Mouse (Mus musculus): ENCODE measurements around the gene Spag16. TPM values are rescaled to one million over a fixed set of nuclear protein-coding genes. Genes with fewer than 3 reads are reported as not detected.
A peak's percentile ranks its signal among the peaks of the same experiment; 100 is the strongest.

The Spag16 gene
- total RNA-seq, 2 experiments from 2014 or later, result 1.2 to 1.9 TPM

DNA sequence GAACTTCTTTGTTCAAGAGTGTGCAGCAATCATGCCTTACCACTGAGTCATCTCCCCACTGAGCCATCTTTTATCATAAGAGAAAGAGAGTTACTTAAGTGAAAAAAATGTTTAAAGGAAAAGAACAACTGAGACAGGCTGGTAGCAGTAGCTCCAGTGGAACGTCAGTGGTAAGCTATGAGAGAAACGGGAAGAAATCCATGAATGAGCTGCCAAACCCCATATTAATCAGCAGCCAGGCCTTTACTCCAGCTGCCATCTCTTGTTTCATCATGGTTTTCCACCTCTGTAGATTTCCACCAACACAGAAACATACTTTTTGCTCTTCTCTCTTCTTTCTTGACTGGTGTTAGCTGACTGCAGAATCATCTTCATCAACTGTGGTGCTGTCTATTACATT lies 308.8 kb downstream of the Spag16 start:
- H3K4me3 ChIP-seq, result no peak overlapping the region
- no peak for TF ChIP-seq CTCF (IDR thresholded peaks at IDR 0.05)
- DNase-seq (ENCODE audit: extremely low spot score in 1 of 2, low spot score in 2 of 2), result no peak
- intact Hi-C loops (cut with DNase I), result no loop called here
- no peak overlapping the region for H3K27ac ChIP-seq

DNA sequence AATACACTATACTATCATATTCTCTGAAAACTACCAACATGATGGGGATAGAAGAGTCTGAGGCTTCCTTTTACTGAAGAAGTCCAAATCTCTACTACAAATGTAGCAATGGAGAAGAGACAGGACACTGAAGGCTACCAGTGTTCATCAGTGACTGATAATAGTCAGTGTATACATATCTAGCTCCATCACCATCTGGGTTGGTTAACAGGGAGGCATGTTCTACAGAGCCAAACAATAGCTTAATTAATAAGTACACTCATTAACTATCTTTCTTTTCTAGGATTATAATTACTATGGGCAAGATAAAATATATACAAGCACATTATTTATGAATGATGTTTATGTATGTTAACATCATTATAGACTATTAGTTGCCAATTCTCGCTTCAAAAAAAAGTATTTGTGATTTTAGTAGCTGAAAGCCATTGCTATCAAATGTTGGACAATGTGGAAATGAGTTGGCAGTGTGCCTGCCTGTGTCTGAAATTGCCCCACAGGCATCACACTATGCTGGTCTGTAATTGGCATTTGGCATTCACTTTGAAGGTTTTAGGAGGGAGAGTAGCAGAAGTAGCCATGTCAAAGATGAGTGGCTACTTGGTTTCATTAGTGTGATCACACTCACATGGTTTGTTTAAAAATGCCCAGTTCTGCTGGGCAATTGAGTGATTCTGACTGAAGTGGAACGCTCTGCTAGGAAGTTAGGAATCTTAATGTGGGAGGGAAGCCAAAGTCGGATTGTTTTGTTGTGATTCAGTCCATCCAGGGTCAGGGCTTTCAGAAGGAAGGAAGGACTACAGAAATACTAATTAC lies 338.8 kb downstream of the Spag16 start:
- no peak for DNase-seq (ENCODE audit: extremely low spot score in 1 of 2, low spot score in 2 of 2)
- Histone ChIP-seq H3K27ac (no peak overlapping the region), H3K4me3 (no peak overlapping the region)
- TF ChIP-seq CTCF (IDR thresholded peaks at IDR 0.05), result no peak
- intact Hi-C loops (cut with DNase I), result no loop called here

DNA sequence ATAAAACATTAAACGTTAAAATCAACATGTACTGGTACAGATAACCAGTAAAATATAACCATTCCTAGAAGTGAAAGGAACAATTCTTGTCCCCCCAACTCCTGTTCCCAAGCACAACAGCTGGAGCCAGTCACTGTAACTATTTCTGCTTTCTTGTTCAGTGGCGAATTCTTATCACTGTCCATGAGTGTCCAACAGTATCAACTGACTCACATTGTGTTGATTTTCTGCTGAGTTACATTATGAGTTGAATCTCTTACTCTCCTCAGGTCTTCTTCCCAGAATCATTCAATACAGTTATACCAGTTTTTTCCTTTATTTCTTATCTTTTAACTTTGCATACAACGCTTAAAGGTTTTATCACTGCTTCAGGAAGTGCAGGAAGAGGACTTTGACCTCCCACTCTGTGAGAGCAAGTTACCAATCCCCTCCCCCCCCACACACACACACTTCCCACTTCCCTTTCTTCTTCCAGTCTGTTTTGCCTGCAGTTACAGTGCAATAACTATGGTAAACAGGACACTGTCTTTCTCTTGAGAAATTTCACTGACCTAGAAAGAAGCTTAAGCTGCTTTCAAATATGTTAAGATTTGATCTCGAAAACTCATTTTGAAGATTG lies 353.5 kb downstream of the Spag16 start:
- H3K4me3 ChIP-seq, result no peak overlapping the region
- H3K27ac ChIP-seq, result no peak overlapping the region
- intact Hi-C loops (cut with DNase I), result no loop called here
- no peak for DNase-seq (ENCODE audit: extremely low spot score in 1 of 2, low spot score in 2 of 2)
- no peak for TF ChIP-seq CTCF (IDR thresholded peaks at IDR 0.05)

DNA sequence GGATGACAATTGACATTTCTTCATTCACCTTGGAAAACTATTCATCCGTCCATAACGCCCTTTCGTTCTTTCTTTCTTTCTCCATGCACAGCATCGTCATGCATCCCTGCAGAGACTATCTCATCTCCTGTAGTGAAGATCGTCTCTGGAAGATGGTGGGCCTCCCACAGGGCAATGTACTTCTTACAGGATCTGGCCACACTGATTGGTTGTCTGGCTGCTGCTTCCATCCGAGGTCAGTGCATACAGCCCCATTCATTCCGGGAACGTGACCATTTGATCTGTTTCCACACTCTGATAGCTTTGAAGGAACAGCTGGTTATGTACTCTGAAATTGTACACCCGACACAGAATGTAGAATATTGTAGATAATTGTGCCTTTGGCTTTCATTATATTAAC lies 438.0 kb downstream of the Spag16 start:
- no peak overlapping the region for H3K4me3 ChIP-seq
- H3K27ac ChIP-seq, result no peak overlapping the region
- no peak for DNase-seq (ENCODE audit: extremely low spot score in 1 of 2, low spot score in 2 of 2)
- no peak for TF ChIP-seq CTCF (IDR thresholded peaks at IDR 0.05)
- intact Hi-C loops (cut with DNase I), result loop anchor here (10.0 kb wide), 1 partner anchor 1880 kb away; no protein-coding TSS in a partner anchor

DNA sequence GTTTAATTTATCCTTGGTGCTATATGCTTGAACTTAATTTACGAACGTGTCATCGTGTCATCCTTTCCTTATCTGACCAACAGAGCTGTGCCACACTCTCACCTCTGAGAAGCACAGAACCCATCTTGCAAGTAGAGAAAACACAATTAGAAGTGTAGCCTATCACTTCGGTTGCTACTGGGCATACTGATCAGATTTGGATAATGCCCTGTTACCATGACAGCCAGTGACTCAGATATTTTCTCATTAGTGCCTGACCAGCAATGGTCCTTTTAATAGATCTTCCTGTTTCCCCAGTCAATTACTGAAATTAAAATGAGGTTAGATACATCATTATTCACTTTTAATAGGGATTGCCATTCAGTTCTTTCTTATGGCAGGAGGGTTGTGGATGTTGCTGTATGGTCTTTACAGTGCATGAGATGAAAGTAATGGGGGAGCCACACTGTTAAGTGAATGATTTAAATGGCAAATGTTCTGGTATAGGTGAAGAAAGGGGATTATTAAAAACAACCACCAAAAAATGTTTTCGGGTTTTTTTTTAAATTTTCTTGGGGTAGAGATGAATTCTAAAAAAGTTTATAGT lies 439.2 kb downstream of the Spag16 start:
- no peak overlapping the region for H3K27ac ChIP-seq
- TF ChIP-seq CTCF (IDR thresholded peaks at IDR 0.05), result no peak
- DNase-seq (ENCODE audit: extremely low spot score in 1 of 2, low spot score in 2 of 2), result no peak
- intact Hi-C loops (cut with DNase I), result loop anchor here (10.0 kb wide), 1 partner anchor 1879 kb away; no protein-coding TSS in a partner anchor
- H3K4me3 ChIP-seq, result no peak overlapping the region

DNA sequence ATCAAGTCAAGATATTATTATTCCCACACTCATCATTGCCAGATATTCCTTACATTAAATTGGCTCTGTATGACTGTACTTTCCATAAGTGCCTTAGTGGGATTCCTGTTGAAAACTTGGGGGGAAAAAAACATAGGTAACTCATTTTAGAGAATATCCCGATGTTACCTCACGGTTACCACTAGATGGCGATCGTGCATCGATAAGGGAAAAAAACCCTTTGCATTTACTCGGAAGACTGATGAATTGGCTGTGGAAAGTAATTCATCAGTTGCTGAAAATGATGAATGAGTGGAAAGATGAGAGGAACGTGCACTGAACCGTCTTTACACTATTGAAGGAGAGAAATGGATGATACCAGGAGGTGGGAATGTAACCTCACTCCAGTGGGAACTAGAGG lies 443.4 kb downstream of the Spag16 start:
- DNase-seq (ENCODE audit: extremely low spot score in 1 of 2, low spot score in 2 of 2), result peak; percentile 20 to 36
- Histone ChIP-seq H3K27ac (no peak overlapping the region), H3K4me3 (no peak overlapping the region)
- intact Hi-C loops (cut with DNase I), result loop anchor here (10.0 kb wide), 4 partner anchors 455 to 1855 kb away; partner anchors contain the start of gene Vwc2l
- TF ChIP-seq CTCF (IDR thresholded peaks at IDR 0.05), result peak; percentile 68

DNA sequence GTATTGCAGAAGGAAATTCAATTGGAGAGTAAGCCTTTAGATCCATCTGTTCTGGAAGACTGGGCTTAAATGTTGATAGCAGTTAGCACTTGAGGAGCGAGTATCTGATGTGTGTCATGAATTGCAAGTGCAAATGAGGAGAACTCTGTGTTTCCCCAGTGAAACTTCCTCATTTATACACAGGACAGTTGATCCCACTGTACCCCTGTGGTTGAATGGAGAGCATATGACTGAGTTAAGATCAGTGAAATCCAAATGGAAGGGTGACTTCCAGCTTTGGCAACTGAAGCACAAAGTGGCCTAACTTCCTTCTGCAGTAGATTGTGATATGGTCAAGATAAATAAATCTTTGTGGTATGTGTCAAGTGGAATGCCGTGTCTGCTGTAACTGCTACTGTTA lies 446.0 kb downstream of the Spag16 start:
- intact Hi-C loops (cut with DNase I), result loop anchor here (10.0 kb wide), 4 partner anchors 452 to 1852 kb away; partner anchors contain the start of gene Vwc2l
- no peak for TF ChIP-seq CTCF (IDR thresholded peaks at IDR 0.05)
- no peak overlapping the region for H3K27ac ChIP-seq
- no peak for DNase-seq (ENCODE audit: extremely low spot score in 1 of 2, low spot score in 2 of 2)
- no peak overlapping the region for H3K4me3 ChIP-seq

DNA sequence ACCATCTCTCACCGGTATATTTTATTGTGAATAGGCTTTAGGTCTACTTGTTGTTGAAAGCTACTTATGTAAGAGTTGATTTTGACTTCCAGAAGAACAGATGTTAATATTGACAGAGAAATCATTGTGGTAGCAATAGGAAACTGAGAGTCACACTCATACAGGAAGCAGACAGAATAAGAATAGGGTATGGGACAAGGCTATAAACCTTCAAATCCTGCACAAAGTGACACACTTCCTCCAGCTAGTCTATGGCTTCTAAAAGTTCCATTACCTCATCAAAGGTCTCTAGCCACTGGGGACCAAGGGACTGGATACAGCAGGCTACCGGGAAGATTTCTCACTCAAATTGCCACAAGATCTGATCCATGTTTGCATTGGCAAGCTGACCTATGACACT lies 452.5 kb downstream of the Spag16 start:
- intact Hi-C loops (cut with DNase I), result loop anchor here (10.0 kb wide), 4 partner anchors 446 to 1846 kb away; partner anchors contain the start of gene Vwc2l
- no peak for DNase-seq (ENCODE audit: extremely low spot score in 1 of 2, low spot score in 2 of 2)
- no peak overlapping the region for H3K4me3 ChIP-seq
- no peak overlapping the region for H3K27ac ChIP-seq
- no peak for TF ChIP-seq CTCF (IDR thresholded peaks at IDR 0.05)

DNA sequence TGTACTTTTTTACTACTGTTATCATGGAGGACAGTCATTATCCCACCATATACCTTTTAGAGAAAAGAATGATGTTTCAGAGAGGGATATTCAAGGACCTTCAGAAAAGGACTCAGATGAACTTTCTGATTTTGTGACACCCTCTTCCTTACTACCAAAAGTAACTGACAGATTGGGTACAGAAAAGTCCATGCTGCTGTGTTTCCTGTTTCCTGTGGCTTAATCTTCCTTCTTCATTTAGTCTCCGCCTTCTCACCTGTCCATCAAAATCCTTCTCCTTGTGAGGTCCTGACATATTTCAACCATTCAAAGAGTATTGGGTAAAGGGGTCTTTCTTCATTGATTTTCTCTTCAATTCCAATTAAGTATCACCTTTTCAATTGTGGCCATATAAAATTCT lies 456.6 kb downstream of the Spag16 start:
- no peak overlapping the region for H3K4me3 ChIP-seq
- H3K27ac ChIP-seq, result no peak overlapping the region
- no peak for TF ChIP-seq CTCF (IDR thresholded peaks at IDR 0.05)
- intact Hi-C loops (cut with DNase I), result no loop called here
- DNase-seq (ENCODE audit: extremely low spot score in 1 of 2, low spot score in 2 of 2), result no peak

DNA sequence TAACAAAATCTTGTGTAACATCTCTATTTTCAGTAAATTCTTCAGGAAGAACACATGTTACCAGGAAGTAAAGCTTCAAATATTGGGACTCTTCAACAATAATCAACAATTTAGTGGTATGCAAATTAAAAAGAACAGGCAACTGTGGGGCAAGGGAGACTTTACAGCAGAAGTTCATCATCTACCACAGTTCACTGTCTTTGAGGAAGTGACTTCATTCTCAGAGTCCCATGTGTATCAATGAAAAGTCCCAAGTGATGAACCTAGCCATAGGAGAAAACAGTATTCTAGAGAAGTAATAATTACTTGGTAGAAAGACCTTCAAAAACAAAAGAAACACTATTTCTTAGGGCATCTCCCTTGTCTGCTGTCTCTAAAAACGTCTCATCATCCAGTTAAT lies 457.4 kb downstream of the Spag16 start:
- intact Hi-C loops (cut with DNase I), result no loop called here
- Histone ChIP-seq H3K27ac (no peak overlapping the region), H3K4me3 (no peak overlapping the region)
- DNase-seq (ENCODE audit: extremely low spot score in 1 of 2, low spot score in 2 of 2), result no peak
- no peak for TF ChIP-seq CTCF (IDR thresholded peaks at IDR 0.05)

DNA sequence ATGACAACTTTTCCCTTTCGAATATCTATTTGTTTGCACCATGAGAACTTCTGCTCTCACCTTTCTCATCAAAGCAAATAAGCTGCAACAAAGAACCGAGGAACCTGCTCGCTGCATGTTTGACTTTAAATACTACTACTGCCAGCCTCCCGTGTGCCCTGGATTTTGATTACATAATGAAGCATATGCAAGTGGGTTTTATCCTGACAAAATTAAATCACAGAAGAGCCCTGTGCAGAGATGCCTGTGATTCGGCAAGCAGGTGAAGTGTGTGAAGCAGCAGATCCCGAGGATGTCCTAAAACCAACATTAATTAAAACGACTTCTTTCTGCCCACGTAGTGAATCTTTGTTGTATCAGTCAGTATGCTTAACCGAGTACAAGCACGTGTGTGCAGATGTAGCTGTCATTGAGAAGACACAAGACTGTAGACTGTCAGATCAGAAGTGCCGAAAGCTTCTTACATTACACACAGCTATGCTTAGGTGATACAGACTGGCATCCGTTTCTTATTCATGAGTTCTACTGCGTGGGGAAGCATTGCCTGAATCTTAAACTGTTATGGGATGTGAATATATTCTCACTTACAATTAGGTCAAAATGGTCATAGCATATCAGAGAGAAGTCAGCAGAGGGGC lies 489.5 kb downstream of the Spag16 start:
- DNase-seq (ENCODE audit: extremely low spot score in 1 of 2, low spot score in 2 of 2), result no peak
- TF ChIP-seq CTCF (IDR thresholded peaks at IDR 0.05), result no peak
- intact Hi-C loops (cut with DNase I), result no loop called here
- H3K4me3 ChIP-seq, result peak overlapping the region; percentile 22; the same call in 1 of the 2 replicates
- H3K27ac ChIP-seq, result no peak overlapping the region

DNA sequence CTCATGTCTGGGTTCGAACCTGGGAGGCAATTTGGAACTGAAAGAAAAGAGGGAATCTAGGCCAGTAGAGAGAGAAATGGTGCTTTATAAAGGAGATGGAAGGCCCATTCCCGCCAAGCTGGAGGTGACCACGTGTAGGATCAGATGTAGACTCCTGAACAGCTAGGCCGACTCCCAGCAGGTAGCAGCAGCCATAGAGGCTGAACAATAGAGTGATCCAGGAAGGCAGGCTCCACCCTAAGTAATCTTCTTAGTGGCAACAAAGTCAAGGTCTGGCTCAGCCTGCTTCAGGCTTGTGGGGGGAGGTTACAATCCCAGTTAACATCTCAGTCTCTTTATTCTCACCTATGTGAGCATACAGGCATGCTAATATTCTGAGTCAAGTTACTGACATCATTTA lies 494.2 kb downstream of the Spag16 start:
- intact Hi-C loops (cut with DNase I), result no loop called here
- Histone ChIP-seq H3K27ac (no peak overlapping the region), H3K4me3 (no peak overlapping the region)
- no peak for TF ChIP-seq CTCF (IDR thresholded peaks at IDR 0.05)
- no peak for DNase-seq (ENCODE audit: extremely low spot score in 1 of 2, low spot score in 2 of 2)
